26 mouse cellular contexts compared by ENCODE assay signal in the genomic region with DNA sequence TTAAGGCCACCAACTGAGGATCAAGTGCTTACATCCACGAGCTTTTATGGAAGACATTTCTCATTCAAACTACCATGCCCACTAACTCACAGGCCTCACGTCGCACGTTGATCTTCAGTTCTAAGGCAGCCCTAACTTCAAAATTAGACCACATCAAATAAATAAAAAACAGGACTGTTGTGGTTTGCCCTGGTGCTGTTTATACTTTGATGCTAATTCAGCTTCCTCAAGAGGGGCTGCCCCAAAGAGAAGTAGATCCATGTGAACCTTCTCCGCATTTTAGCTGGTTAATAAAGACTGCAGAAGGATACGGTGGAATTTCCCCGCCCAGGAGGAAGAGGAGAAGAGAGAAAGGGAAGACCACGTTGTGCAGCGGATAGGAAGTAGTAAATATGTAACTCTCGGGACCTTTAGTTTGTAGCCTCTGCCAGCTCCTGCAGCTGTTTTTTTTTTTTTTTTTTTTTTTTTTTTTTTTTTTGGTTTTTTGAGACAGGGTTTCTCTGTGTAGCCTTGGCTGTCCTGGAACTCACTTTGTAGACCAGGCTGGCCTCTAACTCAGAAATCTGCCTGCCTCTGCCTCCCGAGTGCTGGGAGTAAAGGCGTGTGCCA. TPM values are rescaled to one million over a fixed set of nuclear protein-coding genes. Genes with fewer than 3 reads are reported as not detected.
"Had no signal": no experiment of that assay in that cellular context is flagged by ENCODE, and none has a peak within 500 bp of the region (broad histone marks: within the 10 kb centered on the region; RNA-seq: fewer than 3 reads in every experiment).

No protein-coding gene starts in this region.

- H3K4me1 ChIP-seq: limb, embryonic 10.5 days; limb, embryonic 13.5 days; liver, embryonic 13.5 days; midbrain, embryonic 12.5 days; midbrain, embryonic 15.5 days; neural tube, embryonic 13.5 days had no signal

- ATAC-seq: midbrain, embryonic 15.5 days had no signal

- H3K9me3 ChIP-seq: limb, embryonic 10.5 days; limb, embryonic 13.5 days; liver, embryonic 13.5 days; midbrain, embryonic 12.5 days; midbrain, embryonic 15.5 days; neural tube, embryonic 13.5 days had no signal

- H3K4me2 ChIP-seq: limb, embryonic 13.5 days; liver, embryonic 13.5 days; midbrain, embryonic 12.5 days; midbrain, embryonic 15.5 days; neural tube, embryonic 13.5 days had no signal

- H3K27ac ChIP-seq: kidney, postnatal 0 days; layer of hippocampus, adult 2 months; limb, embryonic 10.5 days; limb, embryonic 13.5 days; liver, embryonic 13.5 days; macrophage; midbrain, embryonic 12.5 days; midbrain, embryonic 15.5 days; neural tube, embryonic 13.5 days; stomach, postnatal 0 days had no signal

- H3K36me3 ChIP-seq: limb, embryonic 10.5 days; limb, embryonic 13.5 days; liver, embryonic 13.5 days; midbrain, embryonic 12.5 days; midbrain, embryonic 15.5 days; neural tube, embryonic 13.5 days had no signal

- H3K4me3 ChIP-seq: layer of hippocampus, adult 2 months; limb, embryonic 10.5 days; limb, embryonic 13.5 days; liver, embryonic 13.5 days; midbrain, embryonic 12.5 days; midbrain, embryonic 15.5 days; neural tube, embryonic 13.5 days had no signal

- H3K9ac ChIP-seq: limb, embryonic 13.5 days; liver, embryonic 13.5 days; midbrain, embryonic 12.5 days; midbrain, embryonic 15.5 days; neural tube, embryonic 13.5 days had no signal

- DNase-seq: kidney, adult 2 months; layer of hippocampus, adult 9-11 months; liver; liver, embryonic 13.5 days; lung, adult 2 months; thymus, adult 2 months; thymus, postnatal 25 days had no signal

RNA-seq across cellular contexts. Expression of a gene that starts 8.7 kb away (rescaled TPM):
- total RNA-seq: left cerebral cortex, adult 18-20 months had no signal

RNA-seq across cellular contexts. Expression of a gene that starts 10.7 kb away (rescaled TPM):
- total RNA-seq: megakaryocyte, adult 5-6 weeks; neutrophil, adult 5-6 weeks had no signal
- polyA plus RNA-seq: limb, embryonic 10.5 days had no signal

RNA-seq across cellular contexts. Expression of a gene that starts 22.0 kb away (rescaled TPM):
- total RNA-seq: layer of hippocampus, adult 2 months; layer of hippocampus, postnatal 25 days; left cerebral cortex, adult 18-20 months; left cerebral cortex, postnatal 25 days; megakaryocyte, adult 5-6 weeks; neutrophil, adult 5-6 weeks had no signal
- polyA plus RNA-seq: large intestine, adult 2 months; limb, embryonic 13.5 days; liver, embryonic 13.5 days; liver, embryonic 16.5 days; lung, adult 2 months; lung, embryonic 16.5 days; macrophage; small intestine, adult 2 months; spleen, adult 2 months; stomach, postnatal 0 days had no signal

RNA-seq across cellular contexts. Expression of a gene that starts 27.3 kb away (rescaled TPM):
- total RNA-seq: left cerebral cortex, adult 18-20 months; neutrophil, adult 5-6 weeks had no signal
- polyA plus RNA-seq: macrophage had no signal
